Mouse (Mus musculus) neural tube, embryonic 13.5 days (tissue): ENCODE results near the gene Trim7. TPM values are rescaled to one million over a fixed set of nuclear protein-coding genes. Genes with fewer than 3 reads are reported as not detected.
"Not testable (repeated sequence)": the region's sequence is repeated elsewhere in the genome, so short reads cannot be mapped to it uniquely, and the experiment has no call there.

Experiments
- ATAC-seq: fragments of 200-750 bp; cut with Nextera tagmentation; 2 replicates; pipeline ENCODE4 v1.8.0; 2017; ENCODE audit warnings: low read depth, mild to moderate bottlenecking, moderate TSS enrichment, moderate library complexity
- H3K27ac ChIP-seq: fragments of 300-500 bp; sonication (generic); replicated peaks from 2 replicates; pipeline ENCODE4 v1.5.1; 2015; ENCODE audit warnings: moderate library complexity, mild to moderate bottlenecking, inconsistent platforms
- H3K27me3 ChIP-seq: fragments of 300-500 bp; sonication (generic); 2 replicates; pipeline ENCODE4 v1.6.1; 2015; ENCODE audit warnings: mild to moderate bottlenecking, inconsistent platforms
- H3K36me3 ChIP-seq: fragments of 300-500 bp; sonication (generic); 2 replicates; pipeline ENCODE4 v1.6.1; 2015; ENCODE audit warnings: mild to moderate bottlenecking, inconsistent platforms
- H3K4me1 ChIP-seq: fragments of 300-500 bp; sonication (generic); replicated peaks from 2 replicates; pipeline ENCODE4 v1.6.1; 2015; ENCODE audit warnings: inconsistent platforms
- H3K4me2 ChIP-seq: fragments of 300-500 bp; sonication (generic); 2 replicates; pipeline ENCODE4 v1.6.1; 2015; ENCODE audit warnings: inconsistent platforms, mild to moderate bottlenecking, moderate library complexity
- H3K4me3 ChIP-seq: fragments of 300-500 bp; sonication (generic); 2 replicates; pipeline ENCODE4 v1.5.1; 2015; ENCODE audit warnings: mild to moderate bottlenecking, inconsistent platforms
- H3K9ac ChIP-seq: fragments of 300-500 bp; sonication (generic); 2 replicates; pipeline ENCODE4 v1.6.1; 2015; ENCODE audit warnings: moderate library complexity, mild to moderate bottlenecking, inconsistent platforms
- H3K9me3 ChIP-seq: fragments of 300-500 bp; sonication (generic); 2 replicates; pipeline ENCODE4 v1.6.1; 2016; ENCODE audit warnings: inconsistent platforms
- WGBS: fragments of 180-500 bp; shearing (Covaris S2); methylation state at CpG from one replicate; pipeline ENCODE4 v1.1.7; 2015; 5-methylcytosine and 5-hydroxymethylcytosine counted together
- polyA plus RNA-seq: library from polyadenylated mRNA; unstranded; fragments of >200 nt; fragmentation: Nextera tagmentation; extraction: Ambion mirVana; gene quantifications from 2 replicates; pipeline ENCODE4 v1.2.1, GENCODE M21; 2015

Trim7 gene
- polyA plus RNA-seq, 1 experiment from 2014 or later = 1.2 TPM

DNA sequence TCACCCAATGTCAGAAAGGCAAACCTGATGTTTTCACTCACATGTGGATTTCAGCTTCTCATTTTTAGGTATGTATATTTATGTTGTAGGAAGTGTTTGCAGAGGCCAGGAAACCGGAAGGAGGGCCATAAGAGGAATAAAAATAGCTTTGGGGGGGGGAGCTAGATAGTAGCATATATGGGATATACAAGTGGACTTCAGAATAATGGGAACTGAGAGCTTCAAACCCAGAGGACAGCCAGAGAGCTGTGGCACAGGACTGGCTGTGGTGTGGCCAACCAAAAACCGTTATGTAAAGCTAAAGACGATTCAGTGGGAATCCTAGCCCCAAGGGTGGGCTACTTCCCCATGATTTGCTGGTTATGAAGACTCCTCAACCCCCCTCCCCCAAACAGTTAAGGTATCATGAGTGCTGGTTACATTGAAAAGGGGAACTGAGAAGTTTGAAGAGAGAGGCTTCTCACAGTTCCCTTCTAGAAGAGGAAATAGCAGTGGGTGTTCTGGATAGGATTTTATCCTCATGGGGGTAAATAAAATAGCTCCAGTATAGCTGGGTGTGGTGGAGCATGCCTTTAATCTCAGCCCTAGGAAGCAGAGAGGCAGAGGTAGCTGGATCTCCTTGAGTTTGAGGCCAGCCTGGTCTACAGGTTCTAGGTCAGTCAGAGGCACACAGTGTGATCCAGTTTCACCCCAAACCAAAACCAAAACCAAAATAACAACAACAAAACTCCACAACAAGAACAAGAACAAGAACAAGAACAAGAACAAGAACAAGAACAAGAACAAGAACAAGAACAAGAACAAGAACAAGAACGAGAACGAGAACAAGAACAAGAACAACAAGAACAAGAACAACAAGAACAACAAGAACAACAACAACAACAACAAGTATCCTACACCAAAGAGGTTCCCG lies 75.0 kb downstream of the Trim7 start:
- not testable (repeated sequence) for H3K36me3 ChIP-seq, H3K9me3 ChIP-seq, H3K9ac ChIP-seq, ATAC-seq, H3K27ac ChIP-seq, H3K4me3 ChIP-seq, H3K4me2 ChIP-seq, H3K27me3 ChIP-seq, H3K4me1 ChIP-seq
- 78% methylated on average over 6 of the region's 6 CpGs for WGBS

DNA sequence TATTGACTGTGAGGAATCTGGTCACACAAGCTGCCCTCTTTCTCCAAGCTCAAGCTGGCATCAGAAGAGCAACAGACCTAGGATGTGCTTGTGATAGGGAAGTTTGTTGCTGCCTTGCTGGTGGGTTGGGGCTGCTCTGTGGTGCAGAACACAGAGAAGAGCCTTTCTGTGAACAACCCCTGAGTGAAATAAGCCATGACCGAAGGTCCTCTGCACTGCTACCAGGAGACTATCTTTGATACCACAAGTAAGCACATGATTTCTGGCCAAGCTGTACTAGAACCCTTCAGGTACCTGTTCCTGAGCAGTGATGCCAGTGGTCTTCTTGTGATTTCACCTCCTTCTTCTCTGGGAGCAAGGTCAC lies 75.6 kb downstream of the Trim7 start:
- not testable (repeated sequence) for ATAC-seq

More for the DNA sequence above, 75.6 kb downstream of the Trim7 start:
- not testable (repeated sequence) for H3K4me1 ChIP-seq, H3K4me2 ChIP-seq, H3K9me3 ChIP-seq, H3K9ac ChIP-seq, H3K4me3 ChIP-seq, H3K27me3 ChIP-seq, H3K36me3 ChIP-seq, H3K27ac ChIP-seq
- WGBS = 93% methylated on average over 1 of the region's 1 CpGs

Other genes starting within 250 kb of the Trim7 start
- gene Rack1, start 25.8 kb upstream of the Trim7 start, polyA plus RNA-seq = 411 and 432 TPM in 2 replicates
- 6.2 and 6.9 TPM in 2 replicates for gene Trim41, start 8.8 kb upstream of the Trim7 start, polyA plus RNA-seq
- 3.2 and 4.3 TPM in 2 replicates for gene Gm12184, start 515 bp downstream of the Trim7 start, polyA plus RNA-seq
- gene Irgm1, start 45.5 kb downstream of the Trim7 start, polyA plus RNA-seq = 3.2 TPM in 2 replicates
- gene Gm5431, start 76.1 kb downstream of the Trim7 start, polyA plus RNA-seq = 0.18 and 0.34 TPM in 2 replicates
- 2.7 and 3.6 TPM in 2 replicates for gene Psme2b, start 120.0 kb downstream of the Trim7 start, polyA plus RNA-seq
- gene Olfr56, start 152.7 kb downstream of the Trim7 start, polyA plus RNA-seq = not detected in 2 replicates
- 0.62 and 0.70 TPM in 2 replicates for gene 9930111J21Rik1, start 153.3 kb downstream of the Trim7 start, polyA plus RNA-seq
- not detected in 2 replicates for gene Gm12185, start 166.1 kb downstream of the Trim7 start, polyA plus RNA-seq
- 0.11 TPM in 1 of 2 replicates, not detected in the other for gene Tgtp1, start 168.0 kb downstream of the Trim7 start, polyA plus RNA-seq
- gene 9930111J21Rik2, start 225.1 kb downstream of the Trim7 start, polyA plus RNA-seq = 0.28 and 0.32 TPM in 2 replicates
- gene Tgtp2, start 238.1 kb downstream of the Trim7 start, polyA plus RNA-seq = 0.10 and 0.27 TPM in 2 replicates